Mouse (Mus musculus): ENCODE results near the gene Vps37b. TPM values are rescaled to one million over a fixed set of nuclear protein-coding genes. Genes with fewer than 3 reads are reported as not detected.

The Vps37b gene
- polyA plus RNA-seq, 2 experiments: 8.8 to 11.5 TPM

- 76% methylated on average over 2 of the region's 2 CpGs for WGBS (ENCODE audit: insufficient replicate concordance)
- DNase-seq (ENCODE audit: low read depth in 3 of 3, low spot score in 3 of 3) (no peak), ATAC-seq (ENCODE audit: insufficient read depth) (no peak)
- H3K27me3 ChIP-seq (ENCODE audit: control insufficient read depth, insufficient read depth, low read length): no peaks in the 10 kb centered on the region
- H3K4me3 ChIP-seq (ENCODE audit: insufficient read depth in 1 of 2, low read depth in 2 of 2, low read length in 2 of 2): no peak overlapping the region
- H3K4me1 ChIP-seq (replicated peaks; ENCODE audit: control insufficient read depth in 2 of 2, insufficient read depth in 2 of 2, low read length in 1 of 2): peaks cover 0 to 10% of the 10 kb centered on the region in 2 experiments; a peak in 2 of 4 replicates
- H3K9me3 ChIP-seq (ENCODE audit: control insufficient read depth, low read length): no peaks in the 10 kb centered on the region
- no peak for TF ChIP-seq EP300 (IDR thresholded peaks at IDR 0.05; ENCODE audit: low read depth)
- TF ChIP-seq CTCF (IDR thresholded peaks at IDR 0.05; ENCODE audit: low read depth): no peak
- H3K27ac ChIP-seq: no peak overlapping the region
- H3K9ac ChIP-seq (replicated peaks): no peak overlapping the region
- no peak overlapping the region for H3K4me2 ChIP-seq (ENCODE audit: low read depth)
- H3K36me3 ChIP-seq (replicated peaks; ENCODE audit: control insufficient read depth, insufficient read depth, low read depth): no peaks in the 10 kb centered on the region
Observed at GRCm38 (mm10) chr5:123966759-123967158, 65.3 kb downstream of the Vps37b start.

GRCm38 (mm10) chr5:123964208-123964607 lies 67.9 kb downstream of the Vps37b start:
- peaks cover 0 to 10% of the 10 kb centered on the region in 2 experiments; a peak in 2 of 4 replicates for H3K4me1 ChIP-seq (replicated peaks; ENCODE audit: control insufficient read depth in 2 of 2, insufficient read depth in 2 of 2, low read length in 1 of 2)
- ATAC-seq (ENCODE audit: insufficient read depth): no peak
- H3K27me3 ChIP-seq (ENCODE audit: control insufficient read depth, insufficient read depth, low read length): no peaks in the 10 kb centered on the region
- H3K4me3 ChIP-seq (ENCODE audit: insufficient read depth in 1 of 2, low read depth in 2 of 2, low read length in 2 of 2): no peak overlapping the region
- H3K9ac ChIP-seq (replicated peaks): no peak overlapping the region
- TF ChIP-seq CTCF (IDR thresholded peaks at IDR 0.05; ENCODE audit: low read depth) (no peak), EP300 (IDR thresholded peaks at IDR 0.05; ENCODE audit: low read depth) (no peak)
- WGBS (ENCODE audit: insufficient replicate concordance): 85% methylated on average over 4 of the region's 4 CpGs
- no peaks in the 10 kb centered on the region for H3K36me3 ChIP-seq (replicated peaks; ENCODE audit: control insufficient read depth, insufficient read depth, low read depth)
- no peak overlapping the region for H3K27ac ChIP-seq
- H3K4me2 ChIP-seq (ENCODE audit: low read depth): no peak overlapping the region
- no peak for DNase-seq (ENCODE audit: low read depth in 3 of 3, low spot score in 3 of 3)
- no peaks in the 10 kb centered on the region for H3K9me3 ChIP-seq (ENCODE audit: control insufficient read depth, low read length)

- peaks cover 0 to 6% of the 10 kb centered on the region in 2 experiments; a peak in 2 of 4 replicates for H3K4me1 ChIP-seq (replicated peaks; ENCODE audit: control insufficient read depth in 2 of 2, insufficient read depth in 2 of 2, low read length in 1 of 2)
- TF ChIP-seq EP300 (IDR thresholded peaks at IDR 0.05; ENCODE audit: low read depth): no peak
- no peak overlapping the region for H3K27ac ChIP-seq
- H3K4me2 ChIP-seq (ENCODE audit: low read depth): no peak overlapping the region
- H3K9me3 ChIP-seq (ENCODE audit: control insufficient read depth, low read length): no peaks in the 10 kb centered on the region
- H3K4me3 ChIP-seq (ENCODE audit: insufficient read depth in 1 of 2, low read depth in 2 of 2, low read length in 2 of 2): no peak overlapping the region
- H3K9ac ChIP-seq (replicated peaks): no peak overlapping the region
- 85% methylated on average over 12 of the region's 12 CpGs for WGBS (ENCODE audit: insufficient replicate concordance)
- no peak for ATAC-seq (ENCODE audit: insufficient read depth)
- no peak for DNase-seq (ENCODE audit: low read depth in 3 of 3, low spot score in 3 of 3)
- H3K27me3 ChIP-seq (ENCODE audit: control insufficient read depth, insufficient read depth, low read length): no peaks in the 10 kb centered on the region
- H3K36me3 ChIP-seq (replicated peaks; ENCODE audit: control insufficient read depth, insufficient read depth, low read depth): no peaks in the 10 kb centered on the region
Observed at GRCm38 (mm10) chr5:123961046-123961445, 71.0 kb downstream of the Vps37b start.

GRCm38 (mm10) chr5:123960129-123960528 lies 71.9 kb downstream of the Vps37b start:
- Histone ChIP-seq H3K4me2 (ENCODE audit: low read depth) (no peak overlapping the region), H3K4me3 (ENCODE audit: insufficient read depth in 1 of 2, low read depth in 2 of 2, low read length in 2 of 2) (no peak overlapping the region), H3K4me1 (replicated peaks; ENCODE audit: control insufficient read depth in 2 of 2, insufficient read depth in 2 of 2, low read length in 1 of 2) (peaks cover 0 to 6% of the 10 kb centered on the region in 2 experiments; a peak in 2 of 4 replicates), H3K9ac (replicated peaks) (no peak overlapping the region), H3K27me3 (ENCODE audit: control insufficient read depth, insufficient read depth, low read length) (no peaks in the 10 kb centered on the region), H3K27ac (no peak overlapping the region), H3K36me3 (replicated peaks; ENCODE audit: control insufficient read depth, insufficient read depth, low read depth) (no peaks in the 10 kb centered on the region), H3K9me3 (ENCODE audit: control insufficient read depth, low read length) (no peaks in the 10 kb centered on the region)
- WGBS (ENCODE audit: insufficient replicate concordance): 59% methylated on average over 8 of the region's 8 CpGs
- ATAC-seq (ENCODE audit: insufficient read depth): no peak
- TF ChIP-seq CTCF (IDR thresholded peaks at IDR 0.05; ENCODE audit: low read depth) (no peak), EP300 (IDR thresholded peaks at IDR 0.05; ENCODE audit: low read depth) (no peak)
- DNase-seq (ENCODE audit: low read depth in 3 of 3, low spot score in 3 of 3): no peak

- Histone ChIP-seq H3K4me1 (replicated peaks; ENCODE audit: control insufficient read depth in 2 of 2, insufficient read depth in 2 of 2, low read length in 1 of 2) (peaks cover 0 to 3% of the 10 kb centered on the region in 2 experiments; a peak in 1 of 4 replicates), H3K4me2 (ENCODE audit: low read depth) (no peak overlapping the region), H3K9me3 (ENCODE audit: control insufficient read depth, low read length) (no peaks in the 10 kb centered on the region), H3K36me3 (replicated peaks; ENCODE audit: control insufficient read depth, insufficient read depth, low read depth) (no peaks in the 10 kb centered on the region), H3K27me3 (ENCODE audit: control insufficient read depth, insufficient read depth, low read length) (no peaks in the 10 kb centered on the region), H3K9ac (replicated peaks) (no peak overlapping the region), H3K4me3 (ENCODE audit: insufficient read depth in 1 of 2, low read depth in 2 of 2, low read length in 2 of 2) (no peak overlapping the region), H3K27ac (no peak overlapping the region)
- DNase-seq (ENCODE audit: low read depth in 3 of 3, low spot score in 3 of 3): no peak
- WGBS (ENCODE audit: insufficient replicate concordance): 69% methylated on average over 3 of the region's 3 CpGs
- TF ChIP-seq CTCF (IDR thresholded peaks at IDR 0.05; ENCODE audit: low read depth) (no peak), EP300 (IDR thresholded peaks at IDR 0.05; ENCODE audit: low read depth) (no peak)
- no peak for ATAC-seq (ENCODE audit: insufficient read depth)
Observed at GRCm38 (mm10) chr5:123959018-123959417, 73.1 kb downstream of the Vps37b start.
